Mouse (Mus musculus): ENCODE results near the gene Srebf2. TPM values are rescaled to one million over a fixed set of nuclear protein-coding genes. Genes with fewer than 3 reads are reported as not detected.
"Not testable (repeated sequence)": the region's sequence is repeated elsewhere in the genome, so short reads cannot be mapped to it uniquely, and the experiment has no call there.

Gene Srebf2
- 10 to 100 TPM; 22.4 to 24.2 TPM for total RNA-seq (2021)
- polyA plus RNA-seq (2012; rRNA removed) = 33.3 and 45.3 TPM in 2 replicates
- long read RNA-seq, full-length matches to known transcripts = 4 of 17 reads
- long read RNA-seq, partial matches to known transcripts = 1 of 17 reads
- long read RNA-seq, other reads (novel, unspliced or antisense) = 12 of 17 reads

DNA sequence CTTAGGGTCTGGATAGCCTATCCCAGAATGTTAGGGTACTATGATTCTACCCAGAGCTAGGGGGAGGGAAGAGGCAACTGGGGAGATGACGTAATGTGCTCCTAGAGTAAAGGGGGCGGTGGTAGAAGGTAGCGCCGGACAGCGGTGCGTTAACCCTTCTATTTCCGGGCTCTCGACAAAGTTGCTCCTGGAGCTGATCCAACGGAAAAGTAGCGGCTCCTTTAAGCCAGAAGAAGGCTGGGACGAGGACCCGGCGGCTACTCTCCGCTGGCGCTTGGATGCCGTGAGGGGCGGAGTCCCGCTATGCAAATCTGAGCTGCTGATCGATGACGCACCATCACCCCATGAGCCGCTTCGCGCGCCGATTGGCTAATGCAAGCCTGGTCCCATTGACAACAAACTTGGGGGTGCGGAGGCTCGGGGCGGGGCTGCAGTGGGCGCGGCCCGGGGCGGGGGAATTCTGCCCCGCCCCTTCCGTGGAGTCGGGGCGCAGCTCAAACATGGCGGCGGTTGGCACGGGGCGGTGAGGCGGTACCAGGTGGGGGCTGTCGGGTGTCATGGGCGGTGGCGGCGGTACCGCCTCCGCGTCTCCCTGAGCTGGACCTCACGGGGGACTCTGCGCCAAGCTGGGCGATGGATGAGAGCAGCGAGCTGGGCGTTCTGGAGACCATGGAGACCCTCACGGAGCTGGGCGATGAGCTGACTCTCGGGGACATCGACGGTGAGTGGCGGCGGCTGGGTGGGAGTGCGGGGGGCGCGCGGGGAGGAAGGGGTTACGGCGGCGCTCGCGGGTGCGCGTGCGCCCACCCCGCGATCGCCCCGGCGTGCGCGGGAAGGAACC lies at the start of gene Srebf2:
Gene Srebf2 (plus strand): TSS at position 412 of the 841 bp plus-strand sequence.
- Histone ChIP-seq H3K27me3 (ENCODE audit: control insufficient read depth, insufficient read depth, low read length) (no peaks in the 10 kb centered on the region), H3K4me1 (ENCODE audit: control insufficient read depth, insufficient read depth, low read length) (peaks cover 5% of the 10 kb centered on the region), H3K36me3 (ENCODE audit: control insufficient read depth, insufficient read depth, low read length) (no peaks in the 10 kb centered on the region), H3K4me3 (peak within 1 kb of the TSS; percentile 80), H3K27ac (peak within 1 kb of the TSS; percentile 67), H3K79me2 (replicated peaks; ENCODE audit: control insufficient read depth, insufficient read depth, low read length) (peaks cover 5% of the 10 kb centered on the region; the same call in 1 of the 2 replicates), H3K9ac (ENCODE audit: low read depth, low read length) (peak within 1 kb of the TSS; percentile 94)
- no peak for TF ChIP-seq EP300 (IDR thresholded peaks at IDR 0.05; ENCODE audit: insufficient read depth, low read depth, low read length)
- no peak for TF ChIP-seq CTCF (IDR thresholded peaks at IDR 0.05)
- TF ChIP-seq POLR2A (IDR thresholded peaks at IDR 0.05; ENCODE audit: insufficient read depth, low read depth, low read length) = peak; percentile 49
- DNase-seq = peak; percentile 95 to 99
- intact Hi-C loops (cut with DNase I) = loop anchor here (2.0 to 5.0 kb wide), 2 partner anchors 18 to 200 kb away; no protein-coding TSS in a partner anchor
- under 1% methylated on average over 79 of the region's 79 CpGs for WGBS

DNA sequence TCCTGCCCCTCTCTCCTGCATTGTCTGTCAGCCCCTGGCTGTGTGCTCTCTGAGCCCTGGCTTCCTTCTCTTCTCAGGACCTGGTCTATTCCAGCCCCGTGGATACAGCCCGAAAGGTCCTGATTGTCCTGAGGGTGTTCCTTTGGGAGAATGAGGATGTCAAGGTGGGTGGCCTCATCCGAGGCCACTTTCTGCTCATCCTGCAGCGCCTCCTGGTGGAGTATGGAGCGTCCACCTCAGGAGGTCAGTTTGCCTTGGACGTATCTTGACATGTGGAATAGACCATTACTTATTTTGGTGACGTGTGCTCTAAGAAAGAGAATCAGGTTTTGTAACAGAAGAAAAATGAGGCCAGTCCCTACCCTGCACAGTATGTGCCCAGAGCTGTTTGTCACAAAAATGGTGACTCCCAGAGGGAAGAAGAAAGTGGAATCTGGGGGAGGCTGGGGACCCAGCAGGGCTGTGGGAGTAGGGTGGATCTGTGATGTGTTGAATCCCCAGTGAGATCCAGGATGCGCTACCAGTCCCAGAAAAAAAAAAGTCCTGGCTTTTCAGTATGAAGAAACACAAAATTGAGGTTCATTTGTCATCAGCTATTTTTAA lies 39.9 kb upstream of the Srebf2 start:
- intact Hi-C loops (cut with DNase I) = loop anchor here (5.0 kb wide), 1 partner anchor 45 kb away; no protein-coding TSS in a partner anchor
- Histone ChIP-seq H3K79me2 (replicated peaks; ENCODE audit: control insufficient read depth, insufficient read depth, low read length) (no peaks in the 10 kb centered on the region), H3K4me1 (ENCODE audit: control insufficient read depth, insufficient read depth, low read length) (no peaks in the 10 kb centered on the region), H3K9ac (ENCODE audit: low read depth, low read length) (no peak overlapping the region), H3K36me3 (ENCODE audit: control insufficient read depth, insufficient read depth, low read length) (no peaks in the 10 kb centered on the region), H3K27ac (no peak overlapping the region), H3K4me3 (no peak overlapping the region), H3K27me3 (ENCODE audit: control insufficient read depth, insufficient read depth, low read length) (no peaks in the 10 kb centered on the region)
- no peak for DNase-seq
- TF ChIP-seq CTCF (IDR thresholded peaks at IDR 0.05) (peak; percentile 61), POLR2A (IDR thresholded peaks at IDR 0.05; ENCODE audit: insufficient read depth, low read depth, low read length) (no peak), EP300 (IDR thresholded peaks at IDR 0.05; ENCODE audit: insufficient read depth, low read depth, low read length) (no peak)
- WGBS = 15% methylated on average over 8 of the region's 8 CpGs

DNA sequence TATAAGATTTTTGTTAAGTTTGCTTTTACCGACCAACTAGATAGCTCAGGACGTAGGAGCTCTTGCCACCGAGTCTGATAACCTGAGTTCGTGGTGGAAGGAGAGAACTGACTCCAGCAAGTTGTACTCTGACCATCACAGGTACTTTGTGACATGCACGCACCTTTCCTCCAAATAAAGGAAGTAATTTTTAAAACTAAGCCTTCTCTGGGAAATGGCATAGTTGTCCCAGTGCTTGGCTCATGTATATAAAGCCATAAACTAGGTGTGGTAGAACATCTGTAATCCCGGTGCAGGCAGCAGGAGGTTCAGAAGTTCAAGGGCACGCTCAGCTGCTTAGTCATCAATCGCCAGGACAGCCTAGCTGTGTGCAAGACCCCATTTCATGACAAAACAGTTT lies 26.4 kb upstream of the Srebf2 start:
- DNase-seq = no peak
- H3K9ac ChIP-seq (ENCODE audit: low read depth, low read length) = no peak overlapping the region
- no peaks in the 10 kb centered on the region for H3K79me2 ChIP-seq (replicated peaks; ENCODE audit: control insufficient read depth, insufficient read depth, low read length)
- H3K4me3 ChIP-seq = no peak overlapping the region
- H3K36me3 ChIP-seq (ENCODE audit: control insufficient read depth, insufficient read depth, low read length) = no peaks in the 10 kb centered on the region
- intact Hi-C loops (cut with DNase I) = loop anchor here (10.0 kb wide), 1 partner anchor 196 kb away; the partner anchor contains the start of gene Polr3h
- H3K4me1 ChIP-seq (ENCODE audit: control insufficient read depth, insufficient read depth, low read length) = no peaks in the 10 kb centered on the region
- WGBS = 85% methylated on average over 8 of the region's 8 CpGs
- no peak overlapping the region for H3K27ac ChIP-seq
- no peaks in the 10 kb centered on the region for H3K27me3 ChIP-seq (ENCODE audit: control insufficient read depth, insufficient read depth, low read length)
- no peak for TF ChIP-seq EP300 (IDR thresholded peaks at IDR 0.05; ENCODE audit: insufficient read depth, low read depth, low read length)
- TF ChIP-seq POLR2A (IDR thresholded peaks at IDR 0.05; ENCODE audit: insufficient read depth, low read depth, low read length) = no peak
- no peak for TF ChIP-seq CTCF (IDR thresholded peaks at IDR 0.05)

GRCm38 (mm10) chr15:82126690-82127089 lies 20.3 kb upstream of the Srebf2 start:
- not testable (repeated sequence) for H3K9ac ChIP-seq (ENCODE audit: low read depth, low read length); H3K36me3 ChIP-seq (ENCODE audit: control insufficient read depth, insufficient read depth, low read length); DNase-seq; H3K4me1 ChIP-seq (ENCODE audit: control insufficient read depth, insufficient read depth, low read length); H3K4me3 ChIP-seq; H3K27ac ChIP-seq; H3K79me2 ChIP-seq (replicated peaks; ENCODE audit: control insufficient read depth, insufficient read depth, low read length); H3K27me3 ChIP-seq (ENCODE audit: control insufficient read depth, insufficient read depth, low read length)
- whole genome bisulfite sequencing = 69% methylated on average over 4 of the region's 4 CpGs
- intact Hi-C loops (cut with DNase I) = loop anchor here (5.0 to 10.0 kb wide), 2 partner anchors 41 to 202 kb away; partner anchors contain the start of gene Polr3h

DNA sequence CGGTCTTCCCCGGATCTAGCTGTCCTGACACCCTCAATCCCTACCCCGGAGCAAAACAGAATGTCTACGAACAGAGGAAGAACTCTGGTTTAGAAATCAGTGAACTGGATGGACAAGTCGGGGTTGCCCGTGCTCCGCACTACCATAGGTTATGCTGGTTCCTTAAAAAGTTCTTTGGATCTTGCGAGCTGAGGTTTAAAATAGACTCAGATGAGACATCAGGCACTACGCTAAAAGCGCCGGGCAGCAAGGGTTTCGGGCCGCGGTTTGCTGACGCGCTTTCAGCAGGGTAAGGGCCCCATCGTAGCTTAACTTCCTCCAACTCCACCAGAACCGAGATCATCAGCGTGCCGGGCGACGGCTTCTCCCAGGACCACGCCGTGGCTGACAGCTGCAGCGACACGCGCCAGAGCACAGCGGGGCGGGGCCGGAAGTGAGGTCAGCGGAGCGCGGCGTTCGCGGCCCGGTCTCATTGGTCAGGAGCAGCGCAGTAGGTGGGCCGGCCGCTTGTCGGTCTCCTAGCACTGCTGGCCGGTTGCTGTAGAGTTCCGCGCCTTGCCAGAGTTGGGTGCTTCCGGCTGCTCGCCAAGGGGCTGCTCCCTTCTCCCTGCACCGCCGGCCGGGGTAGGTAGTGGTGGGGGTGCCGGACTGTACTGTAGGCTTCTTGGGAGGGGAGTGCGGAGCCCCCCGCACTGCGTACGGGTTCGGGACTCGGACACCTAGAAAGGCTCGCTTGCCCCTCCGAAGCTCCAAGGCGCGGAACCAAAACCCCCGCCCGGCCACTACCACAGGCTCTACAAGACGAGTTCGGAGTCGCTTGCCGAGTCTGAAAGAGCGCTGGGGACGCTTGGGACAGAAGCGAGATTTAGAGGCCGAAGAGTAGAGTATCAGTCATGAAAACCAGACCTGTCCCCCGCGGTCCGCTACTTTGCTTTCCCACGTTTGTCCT lies 19.3 kb upstream of the Srebf2 start, which contains the start of gene Ccdc134:
Gene Ccdc134 (plus strand): TSS at position 497 of the 949 bp plus-strand sequence.
- Histone ChIP-seq H3K27me3 (ENCODE audit: control insufficient read depth, insufficient read depth, low read length) (no peaks in the 10 kb centered on the region), H3K27ac (peak within 1 kb of the TSS; percentile 77), H3K4me3 (peak within 1 kb of the TSS; percentile 84), H3K79me2 (replicated peaks; ENCODE audit: control insufficient read depth, insufficient read depth, low read length) (no peaks in the 10 kb centered on the region), H3K36me3 (ENCODE audit: control insufficient read depth, insufficient read depth, low read length) (no peaks in the 10 kb centered on the region), H3K9ac (ENCODE audit: low read depth, low read length) (peak within 1 kb of the TSS; percentile 91), H3K4me1 (ENCODE audit: control insufficient read depth, insufficient read depth, low read length) (peaks cover 2% of the 10 kb centered on the region; the same call in 1 of the 2 replicates)
- intact Hi-C loops (cut with DNase I) = loop anchor here (2.0 to 10.0 kb wide), 3 partner anchors 19 to 203 kb away; partner anchors contain the start of genes Polr3h and Srebf2
- 0 out of 2 replicates have a peak, but pooled peaks have one; percentile 5 for TF ChIP-seq CTCF (IDR thresholded peaks at IDR 0.05)
- TF ChIP-seq POLR2A (IDR thresholded peaks at IDR 0.05; ENCODE audit: insufficient read depth, low read depth, low read length) = peak; percentile 62
- 0 out of 2 replicates have a peak, but pooled peaks have one; percentile 18 for TF ChIP-seq EP300 (IDR thresholded peaks at IDR 0.05; ENCODE audit: insufficient read depth, low read depth, low read length)
- under 1% methylated on average over 74 of the region's 74 CpGs for WGBS
- peak; percentile 98 for DNase-seq
